Mouse (Mus musculus) forebrain, embryonic 11.5 days (tissue): ENCODE measurements around the gene Fundc2. TPM values are rescaled to one million over a fixed set of nuclear protein-coding genes. Genes with fewer than 3 reads are reported as not detected.

Experiments
- ATAC-seq: fragments of 200-750 bp; cut with Nextera tagmentation; replicated peaks from 2 replicates; pipeline ENCODE4 v1.8.0; 2017; ENCODE audit warnings: moderate TSS enrichment; ENCODE audit not compliant: low FRiP score
- DNase-seq: peaks from one replicate; pipeline ENCODE4 v3.0.0-alpha.2; 2017; ENCODE audit warnings: low spot score
- H3K27ac ChIP-seq: fragments of 300-500 bp; sonication (generic); 2 replicates; pipeline ENCODE4 v1.5.1; 2014; ENCODE audit warnings: low read depth, low read length
- H3K27me3 ChIP-seq: fragments of 300-500 bp; sonication (generic); 2 replicates; pipeline ENCODE4 v1.6.1; 2014; ENCODE audit warnings: mild to moderate bottlenecking, low read length, mixed read lengths; ENCODE audit not compliant: control insufficient read depth, insufficient read depth
- H3K36me3 ChIP-seq: fragments of 300-500 bp; sonication (generic); 2 replicates; pipeline ENCODE4 v1.6.1; 2014; ENCODE audit warnings: mild to moderate bottlenecking, low read length, moderate library complexity, mixed read lengths; ENCODE audit not compliant: control insufficient read depth, insufficient read depth
- H3K4me1 ChIP-seq: fragments of 300-500 bp; sonication (generic); replicated peaks from 2 replicates; pipeline ENCODE4 v1.6.1; 2014; ENCODE audit warnings: low read length, mixed read lengths; ENCODE audit not compliant: control insufficient read depth, insufficient read depth
- H3K4me2 ChIP-seq: fragments of 300-500 bp; sonication (generic); 2 replicates; pipeline ENCODE4 v1.6.1; 2014; ENCODE audit warnings: low read depth, mild to moderate bottlenecking, low read length, moderate library complexity, mixed read lengths; ENCODE audit not compliant: severe bottlenecking
- H3K4me3 ChIP-seq: fragments of 300-500 bp; sonication (generic); 2 replicates; pipeline ENCODE4 v1.5.1; 2014; ENCODE audit warnings: low read depth, low read length
- H3K9ac ChIP-seq: fragments of 300-500 bp; sonication (generic); 2 replicates; pipeline ENCODE4 v1.6.1; 2014; ENCODE audit warnings: low read length
- H3K9me3 ChIP-seq: fragments of 300-500 bp; sonication (generic); 2 replicates; pipeline ENCODE4 v1.6.1; 2016; ENCODE audit warnings: low read length, mixed read lengths; ENCODE audit not compliant: control insufficient read depth
- WGBS: fragments of 180-500 bp; shearing (Covaris S2); extraction: QIAGEN DNeasy Blood & Tissue Kit; methylation state at CpG from one replicate; pipeline ENCODE4 v1.1.7; 2014; 5-methylcytosine and 5-hydroxymethylcytosine counted together
- polyA plus RNA-seq: library from polyadenylated mRNA; unstranded; fragments of >200 nt; fragmentation: Nextera tagmentation; extraction: Ambion mirVana; gene quantifications from 2 replicates; pipeline ENCODE4 v1.2.1, GENCODE M21; 2014

Fundc2 gene
- polyA plus RNA-seq: 34.0 and 38.1 TPM in 2 replicates

GRCm38 (mm10) chrX:75382195-75382771 lies at the start of gene Fundc2, which contains the start of gene F8:
Fundc2 (plus strand) TSS chrX:75382399.
F8 (minus strand) TSS chrX:75382615.
- H3K9ac ChIP-seq: peak within 1 kb of the TSS; percentile 52
- no peaks in the 10 kb centered on the region for H3K36me3 ChIP-seq
- 13% methylated on average over 24 of the region's 25 CpGs for WGBS
- DNase-seq (peak; percentile 88), ATAC-seq (peak; percentile 96)
- peak within 1 kb of the TSS; percentile 43 for H3K4me2 ChIP-seq
- no peaks in the 10 kb centered on the region for H3K9me3 ChIP-seq
- no peaks in the 10 kb centered on the region for H3K27me3 ChIP-seq
- no peak within 1 kb of the TSS for H3K27ac ChIP-seq
- no peaks in the 10 kb centered on the region for H3K4me1 ChIP-seq
- peak within 1 kb of the TSS; percentile 40 for H3K4me3 ChIP-seq

- Histone ChIP-seq H3K4me2 (no peak overlapping the region), H3K36me3 (no peaks in the 10 kb centered on the region), H3K27me3 (no peaks in the 10 kb centered on the region), H3K4me3 (no peak overlapping the region), H3K4me1 (no peaks in the 10 kb centered on the region), H3K27ac (no peak overlapping the region), H3K9me3 (no peaks in the 10 kb centered on the region), H3K9ac (no peak overlapping the region)
- ATAC-seq (no peak), DNase-seq (no peak)
These were observed 12.0 kb upstream of the Fundc2 start for GRCm38 (mm10) chrX:75370197-75370596.

GRCm38 (mm10) chrX:75372666-75373425 lies 9.4 kb upstream of the Fundc2 start:
- Histone ChIP-seq H3K9ac (no peak overlapping the region), H3K27me3 (no peaks in the 10 kb centered on the region), H3K36me3 (no peaks in the 10 kb centered on the region), H3K4me3 (no peak overlapping the region), H3K4me2 (no peak overlapping the region), H3K9me3 (no peaks in the 10 kb centered on the region), H3K27ac (no peak overlapping the region), H3K4me1 (no peaks in the 10 kb centered on the region)
- no peak for ATAC-seq
- WGBS: 85% methylated on average over 2 of the region's 2 CpGs
- DNase-seq: no peak

GRCm38 (mm10) chrX:75376815-75377214 lies 5.4 kb upstream of the Fundc2 start:
- Histone ChIP-seq H3K4me1 (no peaks in the 10 kb centered on the region), H3K4me3 (no peak overlapping the region), H3K36me3 (no peaks in the 10 kb centered on the region), H3K27ac (no peak overlapping the region), H3K4me2 (no peak overlapping the region), H3K9ac (no peak overlapping the region), H3K27me3 (no peaks in the 10 kb centered on the region), H3K9me3 (no peaks in the 10 kb centered on the region)
- DNase-seq (no peak), ATAC-seq (no peak)

- no peak for DNase-seq
- no peak for ATAC-seq
- H3K9ac ChIP-seq: no peak overlapping the region
- no peaks in the 10 kb centered on the region for H3K27me3 ChIP-seq
- H3K4me3 ChIP-seq: no peak overlapping the region
- no peak overlapping the region for H3K27ac ChIP-seq
- H3K4me1 ChIP-seq: no peaks in the 10 kb centered on the region
- WGBS: 93% methylated on average over 1 of the region's 1 CpGs
- no peaks in the 10 kb centered on the region for H3K9me3 ChIP-seq
- H3K36me3 ChIP-seq: no peaks in the 10 kb centered on the region
- H3K4me2 ChIP-seq: no peak overlapping the region
These were observed 1.0 kb upstream of the Fundc2 start for GRCm38 (mm10) chrX:75381176-75381575.

- H3K4me2 ChIP-seq: peak overlapping the region; percentile 43
- ATAC-seq: 0 out of 2 replicates have a peak, but pooled peaks have one; percentile 30
- 72% methylated on average over 5 of the region's 5 CpGs for WGBS
These were observed 500 bp upstream of the Fundc2 start for GRCm38 (mm10) chrX:75381699-75382098.

GRCm38 (mm10) chrX:75399471-75399870 lies 17.3 kb downstream of the Fundc2 start:
- Histone ChIP-seq H3K4me1 (no peaks in the 10 kb centered on the region), H3K4me3 (no peak overlapping the region), H3K4me2 (no peak overlapping the region), H3K9me3 (no peaks in the 10 kb centered on the region), H3K9ac (no peak overlapping the region), H3K36me3 (no peaks in the 10 kb centered on the region), H3K27me3 (no peaks in the 10 kb centered on the region), H3K27ac (no peak overlapping the region)
- DNase-seq: no peak
- ATAC-seq: no peak
- whole genome bisulfite sequencing: 90% methylated on average over 1 of the region's 1 CpGs

More at GRCm38 (mm10) chrX:75381699-75382098, 500 bp upstream of the Fundc2 start:
- no peaks in the 10 kb centered on the region for H3K9me3 ChIP-seq
- H3K27ac ChIP-seq: no peak overlapping the region
- no peak overlapping the region; the same call in 1 of the 2 replicates for H3K9ac ChIP-seq
- H3K4me3 ChIP-seq: peak overlapping the region; percentile 40
- H3K4me1 ChIP-seq: no peaks in the 10 kb centered on the region
- H3K36me3 ChIP-seq: no peaks in the 10 kb centered on the region
- no peak for DNase-seq
- H3K27me3 ChIP-seq: no peaks in the 10 kb centered on the region

GRCm38 (mm10) chrX:75402668-75403067 lies 20.5 kb downstream of the Fundc2 start:
- 85% methylated on average over 2 of the region's 2 CpGs for WGBS
- H3K36me3 ChIP-seq: no peaks in the 10 kb centered on the region

GRCm38 (mm10) chrX:75403350-75403749 lies 21.2 kb downstream of the Fundc2 start:
- no peak for ATAC-seq
- H3K27me3 ChIP-seq: no peaks in the 10 kb centered on the region

More at GRCm38 (mm10) chrX:75402668-75403067, 20.5 kb downstream of the Fundc2 start:
- Histone ChIP-seq H3K27ac (no peak overlapping the region), H3K27me3 (no peaks in the 10 kb centered on the region), H3K4me2 (no peak overlapping the region), H3K9ac (no peak overlapping the region), H3K4me3 (no peak overlapping the region), H3K4me1 (no peaks in the 10 kb centered on the region), H3K9me3 (no peaks in the 10 kb centered on the region)
- ATAC-seq: no peak
- DNase-seq: no peak

More at GRCm38 (mm10) chrX:75403350-75403749, 21.2 kb downstream of the Fundc2 start:
- H3K4me2 ChIP-seq: no peak overlapping the region
- no peak overlapping the region for H3K27ac ChIP-seq
- H3K9me3 ChIP-seq: no peaks in the 10 kb centered on the region
- H3K36me3 ChIP-seq: no peaks in the 10 kb centered on the region
- no peaks in the 10 kb centered on the region for H3K4me1 ChIP-seq
- H3K9ac ChIP-seq: no peak overlapping the region
- DNase-seq: no peak
- no peak overlapping the region for H3K4me3 ChIP-seq
